Mouse (Mus musculus) hindbrain, embryonic 10.5 days (tissue): ENCODE measurements around the gene St6galnac3. TPM values are rescaled to one million over a fixed set of nuclear protein-coding genes. Genes with fewer than 3 reads are reported as not detected.

Experiments
- DNase-seq: peaks from one replicate; pipeline ENCODE4 v3.0.0-alpha.2; 2017; ENCODE audit warnings: low spot score
- H3K27ac ChIP-seq: fragments of 300-500 bp; sonication (generic); 2 replicates; pipeline ENCODE4 v1.5.1; 2016; ENCODE audit warnings: mild to moderate bottlenecking, moderate library complexity
- H3K27me3 ChIP-seq: fragments of 300-500 bp; sonication (generic); 2 replicates; pipeline ENCODE4 v1.6.1; 2016; ENCODE audit warnings: mild to moderate bottlenecking; ENCODE audit not compliant: poor library complexity, insufficient read depth, severe bottlenecking
- H3K36me3 ChIP-seq: fragments of 300-500 bp; sonication (generic); 2 replicates; pipeline ENCODE4 v1.6.1; 2016; ENCODE audit warnings: mild to moderate bottlenecking, moderate library complexity
- H3K4me1 ChIP-seq: fragments of 300-500 bp; sonication (generic); replicated peaks from 2 replicates; pipeline ENCODE4 v1.6.1; 2016; ENCODE audit warnings: mild to moderate bottlenecking
- H3K4me3 ChIP-seq: fragments of 300-500 bp; sonication (generic); 2 replicates; pipeline ENCODE4 v1.5.1; 2016; ENCODE audit warnings: mild to moderate bottlenecking, moderate library complexity
- H3K9me3 ChIP-seq: fragments of 300-500 bp; sonication (generic); 2 replicates; pipeline ENCODE4 v1.6.1; 2016; ENCODE audit warnings: mild to moderate bottlenecking, moderate library complexity
- WGBS: fragments of 180-500 bp; shearing (Covaris S2); methylation state at CpG from one replicate; pipeline ENCODE4 v1.1.7; 2016; 5-methylcytosine and 5-hydroxymethylcytosine counted together
- polyA plus RNA-seq: library from polyadenylated mRNA; unstranded; fragments of >200 nt; fragmentation: Nextera tagmentation; extraction: Ambion mirVana; gene quantifications from 2 replicates; pipeline ENCODE4 v1.2.1, GENCODE M21; 2016

The St6galnac3 gene
- polyA plus RNA-seq, 1 experiment from 2014 or later, result 32.4 TPM

DNA sequence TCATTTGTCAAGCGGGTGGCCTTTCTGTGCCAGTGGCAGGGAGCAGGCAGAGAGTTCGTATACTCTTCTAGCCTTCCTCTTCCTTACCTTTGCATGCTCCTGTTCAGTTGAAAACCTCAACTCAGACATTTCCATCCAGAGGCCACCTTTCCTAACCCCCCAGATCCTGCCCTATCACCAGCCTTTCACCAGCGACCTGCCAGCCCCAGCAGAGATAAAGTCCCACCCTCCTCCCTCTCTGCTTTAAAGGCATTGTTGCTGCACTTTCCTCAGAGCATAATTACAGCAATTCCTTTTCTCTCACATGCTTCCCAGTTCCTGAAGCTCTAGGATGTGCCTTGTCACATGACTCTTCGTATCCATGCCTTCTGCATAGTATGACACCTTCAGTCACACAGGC lies 215.3 kb downstream of the St6galnac3 start:
- peaks cover 22% of the 10 kb centered on the region for H3K4me1 ChIP-seq
- DNase-seq, result no peak
- WGBS, result 65% methylated on average over 4 of the region's 4 CpGs

DNA sequence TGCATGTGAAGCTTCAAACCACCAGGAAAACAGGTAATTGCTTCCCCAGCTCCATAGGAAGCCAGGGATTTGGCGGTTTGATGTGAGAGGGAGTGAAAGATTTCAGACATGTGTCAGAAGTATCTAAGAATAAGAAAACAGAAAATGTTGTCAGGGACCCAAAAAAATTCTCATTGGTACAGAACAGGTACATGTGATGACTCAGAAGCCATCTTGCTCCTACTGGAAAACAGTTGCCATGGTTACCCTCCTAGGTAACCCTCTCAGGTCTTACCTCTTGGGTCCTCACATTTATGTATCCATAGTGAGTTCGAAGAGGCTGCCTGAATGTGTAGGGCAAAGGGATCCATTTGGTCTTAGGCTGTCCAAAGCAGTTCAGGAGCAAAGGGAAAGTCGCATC lies 215.9 kb downstream of the St6galnac3 start:
- no peaks in the 10 kb centered on the region for H3K27me3 ChIP-seq
- DNase-seq, result no peak
- no peaks in the 10 kb centered on the region for H3K9me3 ChIP-seq
- peaks cover 22% of the 10 kb centered on the region for H3K4me1 ChIP-seq
- H3K36me3 ChIP-seq, result 0 out of 2 replicates have a peak, but pooled peaks cover 5% of the 10 kb centered on the region
- no peak overlapping the region for H3K4me3 ChIP-seq
- no peak overlapping the region; the same call in 1 of the 2 replicates for H3K27ac ChIP-seq
- WGBS, result 86% methylated on average over 3 of the region's 3 CpGs

More for the DNA sequence above, 215.3 kb downstream of the St6galnac3 start:
- peak overlapping the region; percentile 12; the same call in 1 of the 2 replicates for H3K27ac ChIP-seq
- H3K36me3 ChIP-seq, result 0 out of 2 replicates have a peak, but pooled peaks cover 5% of the 10 kb centered on the region
- no peaks in the 10 kb centered on the region for H3K27me3 ChIP-seq
- no peaks in the 10 kb centered on the region for H3K9me3 ChIP-seq
- no peak overlapping the region for H3K4me3 ChIP-seq

- no peak overlapping the region for H3K27ac ChIP-seq
- DNase-seq, result no peak
- H3K4me1 ChIP-seq, result peaks cover 26% of the 10 kb centered on the region
- WGBS, result 83% methylated on average over 2 of the region's 2 CpGs
- no peaks in the 10 kb centered on the region for H3K9me3 ChIP-seq
- 0 out of 2 replicates have a peak, but pooled peaks cover 5% of the 10 kb centered on the region for H3K36me3 ChIP-seq
- H3K4me3 ChIP-seq, result no peak overlapping the region
- no peaks in the 10 kb centered on the region for H3K27me3 ChIP-seq
These were observed 216.4 kb downstream of the St6galnac3 start for GRCm38 (mm10) chr3:153508592-153508991.

DNA sequence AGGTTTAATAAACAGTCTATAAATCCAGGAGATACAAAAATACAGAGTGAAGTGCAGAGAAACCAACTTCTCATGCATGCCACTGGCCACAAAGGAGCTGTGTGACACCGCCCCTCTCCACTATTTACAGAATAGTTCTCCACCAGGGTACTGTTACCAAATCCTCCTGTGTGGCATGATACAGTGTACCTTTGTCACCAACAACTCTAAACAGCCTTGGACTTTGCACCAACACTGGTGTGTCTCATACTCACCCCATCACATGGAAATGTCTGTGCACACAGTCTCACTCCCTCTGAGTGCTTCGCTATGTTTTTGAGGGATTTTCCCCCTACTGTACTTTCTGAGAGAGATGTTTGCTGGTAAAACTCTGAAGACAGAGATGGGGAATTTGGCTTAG lies 217.4 kb downstream of the St6galnac3 start:
- Histone ChIP-seq H3K9me3 (no peaks in the 10 kb centered on the region), H3K27me3 (no peaks in the 10 kb centered on the region), H3K27ac (no peak overlapping the region), H3K36me3 (0 out of 2 replicates have a peak, but pooled peaks cover 5% of the 10 kb centered on the region), H3K4me3 (no peak overlapping the region), H3K4me1 (peaks cover 26% of the 10 kb centered on the region)
- no peak for DNase-seq
- 95% methylated on average over 2 of the region's 2 CpGs for WGBS

DNA sequence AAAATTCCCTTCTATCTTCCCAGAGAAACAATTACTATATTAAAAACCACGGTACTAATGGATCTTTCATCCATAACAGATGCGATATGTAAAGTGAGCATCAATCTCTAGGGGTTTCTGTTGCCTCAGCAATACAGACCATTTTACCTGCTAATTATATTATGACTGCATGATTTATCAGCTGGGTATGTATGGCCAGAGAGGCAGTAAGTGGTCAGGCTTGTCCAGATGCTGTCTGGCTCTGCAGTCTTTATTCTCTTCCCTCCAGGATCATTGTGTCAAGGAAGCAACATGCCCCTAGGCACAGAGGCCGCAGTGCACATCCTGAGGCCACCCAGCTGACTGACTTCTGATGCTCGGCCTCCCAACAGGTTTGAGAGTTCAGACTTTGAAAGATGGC lies 222.5 kb downstream of the St6galnac3 start:
- 65% methylated on average over 4 of the region's 4 CpGs for WGBS
- Histone ChIP-seq H3K27ac (0 out of 2 replicates have a peak overlapping the region, but pooled peaks have one; percentile 2), H3K27me3 (no peaks in the 10 kb centered on the region)

GRCm38 (mm10) chr3:153501333-153501877 lies 223.6 kb downstream of the St6galnac3 start:
- 0 out of 2 replicates have a peak, but pooled peaks cover 2% of the 10 kb centered on the region for H3K36me3 ChIP-seq
- H3K4me3 ChIP-seq, result no peak overlapping the region
- no peaks in the 10 kb centered on the region for H3K27me3 ChIP-seq
- 55% methylated on average over 3 of the region's 3 CpGs for WGBS
- no peak overlapping the region for H3K27ac ChIP-seq
- peaks cover 11% of the 10 kb centered on the region for H3K4me1 ChIP-seq
- no peaks in the 10 kb centered on the region for H3K9me3 ChIP-seq
- peak; percentile 72 for DNase-seq

More for the DNA sequence above, 222.5 kb downstream of the St6galnac3 start:
- Histone ChIP-seq H3K4me1 (peaks cover 11% of the 10 kb centered on the region), H3K9me3 (no peaks in the 10 kb centered on the region), H3K36me3 (0 out of 2 replicates have a peak, but pooled peaks cover 5% of the 10 kb centered on the region), H3K4me3 (no peak overlapping the region)
- DNase-seq, result no peak

- DNase-seq, result no peak
- Histone ChIP-seq H3K4me1 (peaks cover 15% of the 10 kb centered on the region; the same call in 1 of the 2 replicates), H3K36me3 (no peaks in the 10 kb centered on the region), H3K27ac (no peak overlapping the region), H3K4me3 (no peak overlapping the region), H3K27me3 (no peaks in the 10 kb centered on the region), H3K9me3 (no peaks in the 10 kb centered on the region)
- WGBS, result 89% methylated on average over 1 of the region's 1 CpGs
These were observed 232.0 kb downstream of the St6galnac3 start for GRCm38 (mm10) chr3:153492986-153493385.

- no peak for DNase-seq
- 86% methylated on average over 9 of the region's 9 CpGs for WGBS
- H3K9me3 ChIP-seq, result no peaks in the 10 kb centered on the region
- H3K4me1 ChIP-seq, result peaks cover 15% of the 10 kb centered on the region; the same call in 1 of the 2 replicates
- no peaks in the 10 kb centered on the region for H3K27me3 ChIP-seq
- no peak overlapping the region for H3K4me3 ChIP-seq
- peak overlapping the region; percentile 12; the same call in 1 of the 2 replicates for H3K27ac ChIP-seq
- no peaks in the 10 kb centered on the region for H3K36me3 ChIP-seq
These were observed 235.3 kb downstream of the St6galnac3 start for GRCm38 (mm10) chr3:153489718-153490117.

- 86% methylated on average over 5 of the region's 5 CpGs for WGBS
These were observed 236.0 kb downstream of the St6galnac3 start for GRCm38 (mm10) chr3:153488931-153489330.

DNA sequence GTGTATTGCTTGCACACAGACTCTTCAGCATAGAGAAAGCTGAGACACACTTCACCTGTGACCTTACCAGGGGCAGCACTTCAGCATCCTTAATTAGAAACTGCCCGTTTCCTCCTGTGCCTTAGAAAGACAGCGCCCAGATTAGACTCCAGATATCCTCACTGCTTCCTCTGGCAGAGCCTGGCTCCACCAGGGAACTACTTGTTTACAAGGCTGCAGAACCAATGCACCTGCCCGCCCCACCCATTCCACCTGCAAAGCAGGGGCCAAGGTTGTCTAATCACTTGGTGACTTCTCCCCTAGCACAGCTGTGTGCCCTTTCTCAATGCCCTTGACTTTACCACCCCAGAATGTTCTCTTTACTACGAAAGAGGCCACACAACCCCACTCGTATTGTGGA lies 239.8 kb downstream of the St6galnac3 start:
- Histone ChIP-seq H3K36me3 (no peaks in the 10 kb centered on the region), H3K27me3 (no peaks in the 10 kb centered on the region), H3K4me1 (peaks cover 13% of the 10 kb centered on the region; the same call in 1 of the 2 replicates), H3K4me3 (no peak overlapping the region), H3K27ac (no peak overlapping the region), H3K9me3 (no peaks in the 10 kb centered on the region)
- WGBS, result 90% methylated on average over 5 of the region's 5 CpGs
- no peak for DNase-seq

More at GRCm38 (mm10) chr3:153488931-153489330, 236.0 kb downstream of the St6galnac3 start:
- no peak for DNase-seq
- Histone ChIP-seq H3K27me3 (no peaks in the 10 kb centered on the region), H3K4me1 (peaks cover 15% of the 10 kb centered on the region; the same call in 1 of the 2 replicates), H3K4me3 (no peak overlapping the region), H3K27ac (peak overlapping the region; percentile 67), H3K36me3 (no peaks in the 10 kb centered on the region), H3K9me3 (no peaks in the 10 kb centered on the region)

- Histone ChIP-seq H3K4me1 (peaks cover 11% of the 10 kb centered on the region; the same call in 1 of the 2 replicates), H3K9me3 (no peaks in the 10 kb centered on the region), H3K4me3 (no peak overlapping the region), H3K36me3 (no peaks in the 10 kb centered on the region), H3K27ac (no peak overlapping the region), H3K27me3 (no peaks in the 10 kb centered on the region)
- no peak for DNase-seq
- 89% methylated on average over 7 of the region's 7 CpGs for WGBS
These were observed 240.3 kb downstream of the St6galnac3 start for GRCm38 (mm10) chr3:153484701-153485100.

- DNase-seq, result no peak
- 89% methylated on average over 4 of the region's 4 CpGs for WGBS
- Histone ChIP-seq H3K27me3 (no peaks in the 10 kb centered on the region), H3K36me3 (no peaks in the 10 kb centered on the region), H3K4me3 (no peak overlapping the region), H3K9me3 (no peaks in the 10 kb centered on the region), H3K27ac (no peak overlapping the region), H3K4me1 (0 out of 2 replicates have a peak, but pooled peaks cover 4% of the 10 kb centered on the region)
These were observed 241.3 kb downstream of the St6galnac3 start for GRCm38 (mm10) chr3:153483691-153484090.

DNA sequence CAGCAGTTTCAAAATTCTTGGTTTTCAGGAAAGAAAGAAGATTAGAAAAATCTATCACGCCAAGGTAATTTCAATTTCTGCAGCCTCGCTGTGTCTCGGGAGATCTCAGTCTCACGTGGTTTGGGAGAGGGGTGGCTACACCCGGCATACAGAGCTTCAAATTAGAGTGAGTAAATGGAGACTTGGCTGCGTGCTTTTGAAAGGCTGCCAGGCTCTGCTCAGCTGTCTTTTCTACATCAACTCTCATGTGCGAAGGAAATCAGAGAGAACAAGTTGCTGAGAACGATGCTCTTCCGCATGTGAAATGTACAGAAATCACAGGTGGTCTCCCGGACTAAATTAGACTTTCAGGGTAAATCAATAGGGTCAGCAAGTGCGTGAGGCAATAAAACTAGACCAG lies 242.9 kb downstream of the St6galnac3 start:
- WGBS, result 85% methylated on average over 11 of the region's 11 CpGs
- Histone ChIP-seq H3K9me3 (no peaks in the 10 kb centered on the region), H3K27ac (no peak overlapping the region), H3K4me3 (no peak overlapping the region), H3K4me1 (0 out of 2 replicates have a peak, but pooled peaks cover 3% of the 10 kb centered on the region), H3K27me3 (no peaks in the 10 kb centered on the region), H3K36me3 (no peaks in the 10 kb centered on the region)
- no peak for DNase-seq
